Mouse (Mus musculus) myocyte (in vitro differentiated cells): ENCODE measurements around the gene Bckdha. TPM values are rescaled to one million over a fixed set of nuclear protein-coding genes. Genes with fewer than 3 reads are reported as not detected.

Experiments
- H3K27me3 ChIP-seq: one replicate; pipeline ENCODE4 v1.6.1; 2011; ENCODE audit not compliant: control insufficient read depth, insufficient read depth, insufficient read length
- H3K36me3 ChIP-seq: one replicate; pipeline ENCODE4 v1.6.1; 2011; ENCODE audit not compliant: control insufficient read depth, insufficient read depth
- H3K4me2 ChIP-seq: one replicate; pipeline ENCODE4 v1.6.1; 2011; ENCODE audit warnings: low read depth, control low read depth
- H3K4me3 ChIP-seq: one replicate; pipeline ENCODE4 v1.5.1; 2011; ENCODE audit warnings: mild to moderate bottlenecking, control low read depth, moderate library complexity
- H3K79me2 ChIP-seq: one replicate; pipeline ENCODE4 v1.6.1; 2011; ENCODE audit not compliant: control insufficient read depth, insufficient read depth
- H3ac ChIP-seq: one replicate; pipeline ENCODE4 v1.6.1; 2011; ENCODE audit not compliant: control insufficient read depth, insufficient read length
- CEBPB ChIP-seq: IDR thresholded peaks from 2 replicates; pipeline ENCODE4 v1.6.1; 2011; ENCODE audit warnings: mild to moderate bottlenecking, moderate library complexity; ENCODE audit not compliant: poor library complexity, insufficient read depth, severe bottlenecking
- E2F4 ChIP-seq: IDR thresholded peaks from one replicate; pipeline ENCODE4 v1.6.1; 2011; ENCODE audit warnings: mild to moderate bottlenecking, control low read depth, moderate library complexity; ENCODE audit not compliant: insufficient read depth
- MAX ChIP-seq: IDR thresholded peaks from one replicate; pipeline ENCODE4 v1.6.1; 2011; ENCODE audit warnings: low read depth, mild to moderate bottlenecking, control low read depth
- MYOD1 ChIP-seq, 3 experiments: IDR thresholded peaks; one replicate each; pipeline ENCODE4 v1.6.1; 2011; ENCODE audit warnings: control low read depth in 2 of 3, low read depth in 2 of 3, mild to moderate bottlenecking in 2 of 3, moderate library complexity in 1 of 3; ENCODE audit not compliant: insufficient read length in 2 of 3, control insufficient read depth in 1 of 3
- MYOG ChIP-seq, 3 experiments: IDR thresholded peaks; one replicate each; pipeline ENCODE4 v1.6.1; 2011; ENCODE audit warnings: control low read depth in 2 of 3, low read depth in 2 of 3, mild to moderate bottlenecking in 2 of 3; ENCODE audit not compliant: insufficient read length in 2 of 3, control insufficient read depth in 1 of 3, insufficient read depth in 1 of 3
- POLR2A ChIP-seq: IDR thresholded peaks from one replicate; pipeline ENCODE4 v1.6.1; 2011; ENCODE audit warnings: low read depth, mild to moderate bottlenecking, control low read depth, moderate library complexity; ENCODE audit not compliant: insufficient read length
- POLR2AphosphoS2 ChIP-seq: IDR thresholded peaks from one replicate; pipeline ENCODE4 v1.6.1; 2011; ENCODE audit warnings: low read depth, control low read depth; ENCODE audit not compliant: insufficient read length
- REST ChIP-seq: IDR thresholded peaks from one replicate; pipeline ENCODE4 v1.6.1; 2011; ENCODE audit warnings: mild to moderate bottlenecking, control low read depth, moderate library complexity; ENCODE audit not compliant: insufficient read depth, insufficient read length
- SRF ChIP-seq: IDR thresholded peaks from one replicate; pipeline ENCODE4 v1.6.1; 2011; ENCODE audit warnings: low read depth; ENCODE audit not compliant: control insufficient read depth, insufficient read length
- TCF12 ChIP-seq: IDR thresholded peaks from one replicate; pipeline ENCODE4 v1.6.1; 2011; ENCODE audit warnings: mild to moderate bottlenecking, control low read depth; ENCODE audit not compliant: poor library complexity, insufficient read depth, severe bottlenecking
- TCF3 ChIP-seq: IDR thresholded peaks from one replicate; pipeline ENCODE4 v1.6.1; 2011; ENCODE audit warnings: low read depth, control low read depth; ENCODE audit not compliant: insufficient read length
- USF1 ChIP-seq: IDR thresholded peaks from one replicate; pipeline ENCODE4 v1.6.1; 2011; ENCODE audit warnings: low read depth, mild to moderate bottlenecking, control low read depth, moderate library complexity
- polyA plus RNA-seq: library from polyadenylated mRNA; unstranded; fragments of >200 nt; fragmentation: generic; extraction: Trizol; gene quantifications from one replicate; pipeline ENCODE4 v1.2.1, GENCODE M21; 2012; ENCODE audit warnings: missing spikeins

The Bckdha gene
- polyA plus RNA-seq, 1 experiment, result 54.9 TPM

GRCm38 (mm10) chr7:25617376-25618160 is 41.2 kb downstream of the Bckdha start:
- H3K36me3 ChIP-seq, result no peaks in the 10 kb centered on the region
- H3ac ChIP-seq, result no peak overlapping the region
- no peak overlapping the region for H3K4me2 ChIP-seq
- H3K79me2 ChIP-seq, result no peaks in the 10 kb centered on the region
- TF ChIP-seq MAX (no peak), MYOD1 (IDR thresholded peaks at IDR 0.05; ENCODE audit: control insufficient read depth in 1 of 3, insufficient read length in 2 of 3, low read depth in 2 of 3) (no peak), POLR2AphosphoS2 (no peak), REST (no peak), POLR2A (no peak), USF1 (no peak), E2F4 (no peak)
- no peak overlapping the region for H3K4me3 ChIP-seq
- peaks cover 27% of the 10 kb centered on the region for H3K27me3 ChIP-seq

- Histone ChIP-seq H3K79me2 (no peaks in the 10 kb centered on the region), H3K27me3 (peaks cover 31% of the 10 kb centered on the region), H3ac (no peak within 1 kb of the TSS), H3K4me3 (no peak within 1 kb of the TSS), H3K4me2 (no peak within 1 kb of the TSS), H3K36me3 (no peaks in the 10 kb centered on the region)
- TF ChIP-seq POLR2A (no peak), E2F4 (no peak), TCF3 (no peak), USF1 (no peak), SRF (no peak), POLR2AphosphoS2 (no peak), CEBPB (no peak), MAX (no peak), MYOG (IDR thresholded peaks at IDR 0.05; ENCODE audit: control insufficient read depth in 1 of 3, insufficient read depth in 1 of 3, insufficient read length in 2 of 3, low read depth in 2 of 3) (no peak)
Observed at GRCm38 (mm10) chr7:25615706-25616011, 43.1 kb downstream of the Bckdha start, which contains the start of gene Erich4. Erich4 (minus strand) TSS chr7:25615892.

DNA sequence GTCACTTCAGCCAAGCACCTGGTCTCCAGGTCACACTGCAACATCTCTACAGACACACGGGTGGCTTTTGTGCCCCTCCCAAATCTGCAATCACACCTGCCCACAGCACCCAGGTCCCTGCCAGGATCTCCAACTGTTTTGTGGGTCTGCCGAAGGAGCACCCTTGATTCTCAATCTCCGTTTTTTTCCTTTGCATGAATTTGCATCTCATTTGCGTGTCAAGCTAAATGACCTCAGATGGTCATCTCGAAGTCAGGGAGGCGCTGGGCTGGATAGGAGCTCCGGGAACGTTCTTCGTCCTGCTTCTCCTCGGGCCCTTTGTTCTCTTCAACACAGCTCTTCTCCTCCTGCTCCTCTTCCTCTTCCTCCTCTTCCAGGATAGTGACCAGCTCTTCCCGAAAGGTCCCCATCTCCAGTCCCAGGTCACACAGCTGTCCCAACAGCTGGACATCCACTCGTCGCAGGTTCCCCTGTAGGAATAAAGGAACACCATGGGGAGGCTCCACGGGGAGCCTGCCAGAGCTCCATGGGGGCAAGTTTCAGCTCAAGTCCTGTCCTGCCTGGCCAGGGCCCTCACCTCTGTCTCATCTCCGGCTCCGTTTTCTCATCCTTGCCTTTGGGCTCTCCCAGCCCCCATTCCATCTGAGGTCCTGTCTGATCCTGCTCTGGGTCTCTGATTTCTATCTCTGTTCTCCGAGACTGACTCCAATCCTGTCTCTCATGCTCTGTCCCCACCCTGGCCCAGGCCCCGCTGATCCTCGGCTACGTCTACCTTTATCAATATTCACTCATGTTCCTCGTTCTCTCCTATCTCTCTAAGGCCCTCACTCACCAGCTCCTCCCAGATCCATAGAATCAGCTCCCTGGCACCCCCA is 43.7 kb downstream of the Bckdha start:
- Histone ChIP-seq H3K79me2 (no peaks in the 10 kb centered on the region), H3K4me3 (no peak overlapping the region), H3K36me3 (no peaks in the 10 kb centered on the region), H3ac (no peak overlapping the region), H3K4me2 (no peak overlapping the region), H3K27me3 (peaks cover 34% of the 10 kb centered on the region)
- TF ChIP-seq SRF, result no peak
- no peak for TF ChIP-seq POLR2AphosphoS2
- TF ChIP-seq TCF12, result no peak
- TF ChIP-seq TCF3, result no peak
- TF ChIP-seq MYOD1 (IDR thresholded peaks at IDR 0.05; ENCODE audit: control insufficient read depth in 1 of 3, insufficient read length in 2 of 3, low read depth in 2 of 3), result no peak
- TF ChIP-seq E2F4, result no peak
- no peak for TF ChIP-seq POLR2A
- no peak for TF ChIP-seq MAX
- TF ChIP-seq MYOG (IDR thresholded peaks at IDR 0.05; ENCODE audit: control insufficient read depth in 1 of 3, insufficient read depth in 1 of 3, insufficient read length in 2 of 3, low read depth in 2 of 3), result no peak
- TF ChIP-seq REST, result no peak
- no peak for TF ChIP-seq USF1
- no peak for TF ChIP-seq CEBPB

DNA sequence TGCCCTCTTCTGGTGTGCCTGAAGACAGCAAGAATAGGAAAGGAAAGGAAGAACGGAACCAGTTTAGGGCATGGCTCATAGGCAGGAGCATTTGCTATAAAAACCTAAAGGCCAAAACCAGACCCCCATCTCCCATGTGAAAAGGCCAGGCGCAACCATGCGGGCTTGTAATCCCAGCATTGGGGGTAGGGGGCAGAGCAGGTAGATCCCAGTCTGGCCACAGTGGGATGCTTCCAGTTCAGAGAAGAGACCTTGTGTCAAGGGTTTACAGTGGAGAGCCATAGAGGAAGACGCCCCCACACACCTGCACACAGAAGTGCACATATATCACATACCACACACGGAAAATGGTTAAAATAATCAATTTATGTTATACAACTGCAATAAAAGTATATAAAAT is 44.7 kb downstream of the Bckdha start:
- peaks cover 34% of the 10 kb centered on the region for H3K27me3 ChIP-seq

More for the DNA sequence above, 44.7 kb downstream of the Bckdha start:
- TF ChIP-seq MYOG (IDR thresholded peaks at IDR 0.05; ENCODE audit: control insufficient read depth in 1 of 3, insufficient read depth in 1 of 3, insufficient read length in 2 of 3, low read depth in 2 of 3) (no peak), CEBPB (no peak), TCF12 (no peak), TCF3 (no peak), POLR2A (no peak), SRF (no peak), POLR2AphosphoS2 (no peak), E2F4 (no peak)
- Histone ChIP-seq H3K79me2 (no peaks in the 10 kb centered on the region), H3K36me3 (no peaks in the 10 kb centered on the region), H3K4me2 (no peak overlapping the region), H3K4me3 (no peak overlapping the region), H3ac (no peak overlapping the region)
